Mouse (Mus musculus): ENCODE data around the gene Pgap3.
"Not testable (repeated sequence)": the region's sequence is repeated elsewhere in the genome, so short reads cannot be mapped to it uniquely, and the experiment has no call there.

Pgap3 gene

GRCm38 (mm10) chr11:98383261-98384030 is 16.8 kb downstream of the Pgap3 start, which contains the start of gene Tcap:
TSS of gene Tcap (plus strand) at chr11:98383811.
- no peak for DNase-seq (ENCODE audit: extremely low read depth, insufficient read length, low spot score)

GRCm38 (mm10) chr11:98382405-98382804 is 17.9 kb downstream of the Pgap3 start:
- not testable (repeated sequence) for DNase-seq (ENCODE audit: extremely low read depth, insufficient read length, low spot score)

GRCm38 (mm10) chr11:98381651-98382050 is 18.6 kb downstream of the Pgap3 start:
- DNase-seq (ENCODE audit: extremely low read depth, insufficient read length, low spot score), result no peak

GRCm38 (mm10) chr11:98380106-98380505 is 20.2 kb downstream of the Pgap3 start:
- no peak for DNase-seq (ENCODE audit: extremely low read depth, insufficient read length, low spot score)

GRCm38 (mm10) chr11:98379379-98379778 is 20.9 kb downstream of the Pgap3 start:
- no peak for DNase-seq (ENCODE audit: extremely low read depth, insufficient read length, low spot score)

- no peak for DNase-seq (ENCODE audit: extremely low read depth, insufficient read length, low spot score)
Measured at GRCm38 (mm10) chr11:98377787-98378186, 22.5 kb downstream of the Pgap3 start.

GRCm38 (mm10) chr11:98376756-98377155 is 23.5 kb downstream of the Pgap3 start:
- DNase-seq (ENCODE audit: extremely low read depth, insufficient read length, low spot score), result no peak

GRCm38 (mm10) chr11:98374266-98374665 is 26.0 kb downstream of the Pgap3 start:
- no peak for DNase-seq (ENCODE audit: extremely low read depth, insufficient read length, low spot score)

GRCm38 (mm10) chr11:98373244-98373643 is 27.0 kb downstream of the Pgap3 start:
- no peak for DNase-seq (ENCODE audit: extremely low read depth, insufficient read length, low spot score)

- no peak for DNase-seq (ENCODE audit: extremely low read depth, insufficient read length, low spot score)
Measured at GRCm38 (mm10) chr11:98372406-98372805, 27.9 kb downstream of the Pgap3 start.

GRCm38 (mm10) chr11:98371556-98372240 is 28.6 kb downstream of the Pgap3 start:
- no peak for DNase-seq (ENCODE audit: extremely low read depth, insufficient read length, low spot score)

GRCm38 (mm10) chr11:98370588-98370987 is 29.7 kb downstream of the Pgap3 start:
- DNase-seq (ENCODE audit: extremely low read depth, insufficient read length, low spot score), result no peak

GRCm38 (mm10) chr11:98369337-98369736 is 31.0 kb downstream of the Pgap3 start:
- DNase-seq (ENCODE audit: extremely low read depth, insufficient read length, low spot score), result no peak

GRCm38 (mm10) chr11:98367863-98368186 is 32.5 kb downstream of the Pgap3 start:
- no peak for DNase-seq (ENCODE audit: extremely low read depth, insufficient read length, low spot score)

GRCm38 (mm10) chr11:98367171-98367862 is 33.0 kb downstream of the Pgap3 start:
- no peak for DNase-seq (ENCODE audit: extremely low read depth, insufficient read length, low spot score)

GRCm38 (mm10) chr11:98366290-98366689 is 34.0 kb downstream of the Pgap3 start:
- DNase-seq (ENCODE audit: extremely low read depth, insufficient read length, low spot score), result no peak

GRCm38 (mm10) chr11:98364410-98364809 is 35.9 kb downstream of the Pgap3 start:
- no peak for DNase-seq (ENCODE audit: extremely low read depth, insufficient read length, low spot score)

- no peak for DNase-seq (ENCODE audit: extremely low read depth, insufficient read length, low spot score)
Measured at GRCm38 (mm10) chr11:98363817-98364216, 36.5 kb downstream of the Pgap3 start.

GRCm38 (mm10) chr11:98360866-98361521 is 39.3 kb downstream of the Pgap3 start:
- DNase-seq (ENCODE audit: extremely low read depth, insufficient read length, low spot score), result no peak

GRCm38 (mm10) chr11:98358161-98359083 is 41.9 kb downstream of the Pgap3 start, which contains the start of gene Stard3:
TSS of gene Stard3 (plus strand) at chr11:98358368.
- DNase-seq (ENCODE audit: extremely low read depth, insufficient read length, low spot score), result peak; percentile 87

Data from 3134 (cell line).